Mouse (Mus musculus): ENCODE measurements at regions not wholly inside any gene's neighbourhood (a gene's known extent, or its start where the extent isn't known, plus 50 kb on each side); places are given as distances from the start of the nearest gene placed in this dataset.
"Not testable (repeated sequence)": the region's sequence is repeated elsewhere in the genome, so short reads cannot be mapped to it uniquely, and the experiment has no call there.

DNA sequence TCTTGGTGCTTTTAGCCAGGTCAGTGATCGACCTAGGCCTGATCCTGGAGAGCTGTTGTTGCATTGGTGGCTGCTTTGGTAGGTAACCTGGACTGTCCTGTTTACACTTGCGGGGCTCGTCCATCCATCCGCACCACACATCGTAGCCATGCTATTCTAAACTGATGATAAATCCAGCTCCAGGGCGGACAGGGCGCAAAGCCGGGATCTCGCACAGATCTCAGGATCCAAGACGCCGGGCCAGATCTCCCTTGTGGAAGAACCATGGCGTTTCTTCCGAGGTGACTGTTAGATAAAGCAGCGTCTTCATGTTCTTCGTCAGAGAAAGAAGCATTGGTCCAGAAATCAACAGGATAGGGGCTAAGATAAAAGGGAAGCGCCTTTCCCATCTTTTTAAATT is 115.6 kb downstream of the Sec16b start:
- H3K27me3 ChIP-seq (ENCODE audit: control insufficient read depth, insufficient read depth, low read length); ATAC-seq (ENCODE audit: low FRiP score, low TSS enrichment); H3K4me3 ChIP-seq (ENCODE audit: low read depth, low read length); H3K9ac ChIP-seq (ENCODE audit: low read length); H3K36me3 ChIP-seq (ENCODE audit: control insufficient read depth, insufficient read depth, low read length); H3K9me3 ChIP-seq (ENCODE audit: control insufficient read depth, low read length); H3K4me1 ChIP-seq (replicated peaks; ENCODE audit: control insufficient read depth, insufficient read depth); H3K27ac ChIP-seq (replicated peaks); H3K4me2 ChIP-seq (replicated peaks; ENCODE audit: low read depth); DNase-seq (ENCODE audit: low spot score): not testable (repeated sequence)
- 87% methylated on average over 16 of the region's 16 CpGs for WGBS

DNA sequence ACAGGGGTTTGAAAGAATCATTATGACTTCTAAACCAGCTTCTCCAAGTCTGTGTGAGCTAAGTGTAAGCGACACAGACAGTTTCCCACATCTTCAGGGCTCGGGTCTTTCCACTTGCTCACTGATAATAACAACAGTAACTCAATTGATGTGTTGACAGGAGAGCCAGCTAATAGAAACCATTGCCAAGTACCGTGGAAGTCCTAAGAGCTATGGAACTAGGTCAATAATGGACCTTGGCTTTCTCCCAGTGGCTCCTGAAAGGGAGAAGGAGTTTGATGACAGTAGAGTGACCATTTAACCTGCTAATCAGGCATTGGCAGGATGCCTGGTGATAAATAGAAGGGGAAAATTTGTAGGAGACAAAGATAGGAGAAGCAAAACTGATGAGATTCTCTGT is 126.1 kb downstream of the Sec16b start:
- Histone ChIP-seq H3K27ac (replicated peaks) (no peak overlapping the region), H3K4me1 (replicated peaks; ENCODE audit: control insufficient read depth, insufficient read depth) (no peaks in the 10 kb centered on the region), H3K4me3 (ENCODE audit: low read depth, low read length) (no peak overlapping the region), H3K4me2 (replicated peaks; ENCODE audit: low read depth) (no peak overlapping the region), H3K9ac (ENCODE audit: low read length) (no peak overlapping the region), H3K9me3 (ENCODE audit: control insufficient read depth, low read length) (no peaks in the 10 kb centered on the region), H3K36me3 (ENCODE audit: control insufficient read depth, insufficient read depth, low read length) (no peaks in the 10 kb centered on the region), H3K27me3 (ENCODE audit: control insufficient read depth, insufficient read depth, low read length) (no peaks in the 10 kb centered on the region)
- TF ChIP-seq EP300 (optimal IDR thresholded peaks at IDR 0.05) (no peak), CTCF (IDR thresholded peaks at IDR 0.05; ENCODE audit: low read depth) (no peak)
- no peak for ATAC-seq (ENCODE audit: low FRiP score, low TSS enrichment)
- DNase-seq (ENCODE audit: low spot score): no peak
- WGBS: 65% methylated on average over 3 of the region's 3 CpGs

DNA sequence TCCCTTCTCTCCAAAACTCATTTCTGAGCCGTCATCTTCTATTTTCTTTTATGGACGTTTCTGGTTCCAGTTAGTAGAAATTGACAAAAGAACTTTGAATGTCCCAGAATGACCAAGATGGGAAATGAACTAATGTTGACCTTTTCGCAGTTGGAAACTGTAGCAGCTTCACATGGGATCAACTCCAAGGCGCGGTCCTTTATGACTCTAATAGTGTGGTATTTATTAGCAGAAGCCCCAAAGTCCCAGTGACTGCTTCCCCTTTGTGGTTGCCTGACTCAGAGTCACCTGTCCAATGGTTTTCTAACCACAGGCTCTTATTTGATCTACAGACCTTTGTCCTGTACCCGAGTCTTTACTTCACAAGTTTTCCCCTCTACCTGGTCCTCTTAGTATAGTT is 126.9 kb downstream of the Sec16b start:
- no peaks in the 10 kb centered on the region for H3K4me1 ChIP-seq (replicated peaks; ENCODE audit: control insufficient read depth, insufficient read depth)
- DNase-seq (ENCODE audit: low spot score) (no peak), ATAC-seq (ENCODE audit: low FRiP score, low TSS enrichment) (no peak)
- no peaks in the 10 kb centered on the region for H3K9me3 ChIP-seq (ENCODE audit: control insufficient read depth, low read length)
- H3K27ac ChIP-seq (replicated peaks): no peak overlapping the region
- no peaks in the 10 kb centered on the region for H3K27me3 ChIP-seq (ENCODE audit: control insufficient read depth, insufficient read depth, low read length)
- TF ChIP-seq CTCF (IDR thresholded peaks at IDR 0.05; ENCODE audit: low read depth) (no peak), EP300 (optimal IDR thresholded peaks at IDR 0.05) (no peak)
- H3K36me3 ChIP-seq (ENCODE audit: control insufficient read depth, insufficient read depth, low read length): no peaks in the 10 kb centered on the region
- 77% methylated on average over 6 of the region's 6 CpGs for WGBS
- no peak overlapping the region for H3K4me2 ChIP-seq (replicated peaks; ENCODE audit: low read depth)
- no peak overlapping the region for H3K9ac ChIP-seq (ENCODE audit: low read length)
- H3K4me3 ChIP-seq (ENCODE audit: low read depth, low read length): no peak overlapping the region

DNA sequence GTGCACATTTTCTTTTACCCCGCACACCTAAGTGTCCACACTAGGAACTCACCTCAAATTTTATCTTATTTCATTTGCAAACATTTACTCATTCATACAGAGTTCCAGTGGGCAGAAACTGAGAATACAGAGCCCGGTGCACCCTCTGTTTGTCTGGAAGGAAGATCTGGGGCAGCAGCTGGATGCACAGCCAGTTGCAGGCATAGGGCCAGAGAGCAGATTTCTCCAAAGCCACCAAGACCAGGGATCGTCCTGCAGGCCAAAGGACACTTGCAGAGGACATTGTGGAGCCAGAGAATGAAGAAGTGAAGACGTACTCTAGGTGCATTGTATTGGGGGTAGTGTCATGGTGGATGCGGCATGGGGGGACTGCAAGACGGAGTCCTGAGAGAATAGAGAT is 129.2 kb downstream of the Sec16b start:
- Histone ChIP-seq H3K4me2 (replicated peaks; ENCODE audit: low read depth) (no peak overlapping the region), H3K27me3 (ENCODE audit: control insufficient read depth, insufficient read depth, low read length) (no peaks in the 10 kb centered on the region), H3K27ac (replicated peaks) (no peak overlapping the region), H3K4me1 (replicated peaks; ENCODE audit: control insufficient read depth, insufficient read depth) (no peaks in the 10 kb centered on the region), H3K9ac (ENCODE audit: low read length) (no peak overlapping the region), H3K4me3 (ENCODE audit: low read depth, low read length) (no peak overlapping the region), H3K9me3 (ENCODE audit: control insufficient read depth, low read length) (no peaks in the 10 kb centered on the region), H3K36me3 (ENCODE audit: control insufficient read depth, insufficient read depth, low read length) (no peaks in the 10 kb centered on the region)
- TF ChIP-seq CTCF (IDR thresholded peaks at IDR 0.05; ENCODE audit: low read depth) (no peak), EP300 (optimal IDR thresholded peaks at IDR 0.05) (no peak)
- 73% methylated on average over 6 of the region's 6 CpGs for WGBS
- DNase-seq (ENCODE audit: low spot score): no peak
- no peak for ATAC-seq (ENCODE audit: low FRiP score, low TSS enrichment)

DNA sequence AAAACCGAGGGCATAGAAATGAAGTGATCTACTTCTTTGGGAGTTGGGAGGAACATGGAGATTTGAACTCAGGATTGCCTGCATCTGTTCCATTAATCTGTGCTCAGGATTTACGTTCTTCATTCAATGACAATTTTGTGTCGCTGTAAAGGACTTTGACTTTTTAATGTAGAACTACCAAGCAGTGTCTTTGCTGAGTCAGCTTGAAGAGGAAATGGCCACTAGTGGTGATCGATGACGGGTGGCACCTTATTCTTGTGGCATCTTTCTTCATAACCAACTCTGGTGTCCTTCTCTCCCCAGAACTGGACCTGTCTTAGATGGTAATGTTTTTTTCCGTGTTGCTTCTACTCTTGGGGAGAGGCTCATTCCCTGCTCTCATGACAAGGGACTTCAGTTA is 137.0 kb downstream of the Sec16b start:
- Histone ChIP-seq H3K9ac (ENCODE audit: low read length) (no peak overlapping the region), H3K9me3 (ENCODE audit: control insufficient read depth, low read length) (no peaks in the 10 kb centered on the region), H3K36me3 (ENCODE audit: control insufficient read depth, insufficient read depth, low read length) (no peaks in the 10 kb centered on the region), H3K4me1 (replicated peaks; ENCODE audit: control insufficient read depth, insufficient read depth) (no peaks in the 10 kb centered on the region), H3K4me2 (replicated peaks; ENCODE audit: low read depth) (no peak overlapping the region), H3K4me3 (ENCODE audit: low read depth, low read length) (no peak overlapping the region), H3K27ac (replicated peaks) (no peak overlapping the region), H3K27me3 (ENCODE audit: control insufficient read depth, insufficient read depth, low read length) (no peaks in the 10 kb centered on the region)
- ATAC-seq (ENCODE audit: low FRiP score, low TSS enrichment): no peak
- TF ChIP-seq EP300 (optimal IDR thresholded peaks at IDR 0.05): no peak
- TF ChIP-seq CTCF (IDR thresholded peaks at IDR 0.05; ENCODE audit: low read depth): no peak
- 88% methylated on average over 6 of the region's 6 CpGs for WGBS
- DNase-seq (ENCODE audit: low spot score): no peak

DNA sequence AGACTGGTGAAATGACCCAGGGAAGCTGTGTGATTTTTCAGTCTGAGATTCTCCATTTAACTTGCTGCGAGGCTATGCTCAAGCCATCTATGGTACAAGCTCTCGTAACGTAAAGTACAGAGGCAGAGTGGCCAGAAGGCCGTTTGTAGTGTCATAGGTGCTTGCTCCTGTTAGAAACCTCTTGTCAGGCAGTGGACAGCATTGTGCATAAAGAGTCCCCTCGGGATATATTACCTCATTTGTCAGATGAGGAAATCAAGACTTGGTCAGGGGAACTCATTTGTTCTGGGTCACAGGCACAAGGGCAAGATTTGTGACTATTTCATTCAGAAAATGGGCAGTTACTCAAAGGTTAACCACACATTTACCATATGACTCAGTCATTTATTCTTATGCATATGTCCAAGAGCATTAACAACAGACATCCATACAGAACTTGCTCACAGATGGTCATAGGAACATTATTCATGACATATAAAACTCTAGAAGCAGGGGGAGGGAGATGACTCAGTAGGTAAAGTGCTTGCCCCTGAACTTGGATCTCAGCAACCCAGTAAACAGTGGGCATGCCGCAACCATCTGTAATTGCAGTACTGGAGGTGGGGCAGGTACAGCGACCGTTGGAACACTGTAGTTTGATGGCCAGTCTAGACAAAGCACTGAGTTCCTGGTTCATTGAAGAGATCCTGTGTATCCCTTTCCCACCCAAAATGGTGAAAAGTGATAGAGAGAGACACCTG is 139.3 kb downstream of the Sec16b start:
- WGBS: 70% methylated on average over 8 of the region's 8 CpGs
- H3K4me2 ChIP-seq (replicated peaks; ENCODE audit: low read depth): no peak overlapping the region
- H3K4me1 ChIP-seq (replicated peaks; ENCODE audit: control insufficient read depth, insufficient read depth): no peaks in the 10 kb centered on the region
- no peaks in the 10 kb centered on the region for H3K36me3 ChIP-seq (ENCODE audit: control insufficient read depth, insufficient read depth, low read length)
- DNase-seq (ENCODE audit: low spot score) (no peak), ATAC-seq (ENCODE audit: low FRiP score, low TSS enrichment) (no peak)
- H3K9ac ChIP-seq (ENCODE audit: low read length): no peak overlapping the region
- no peaks in the 10 kb centered on the region for H3K27me3 ChIP-seq (ENCODE audit: control insufficient read depth, insufficient read depth, low read length)
- TF ChIP-seq CTCF (IDR thresholded peaks at IDR 0.05; ENCODE audit: low read depth): no peak
- no peak for TF ChIP-seq EP300 (optimal IDR thresholded peaks at IDR 0.05)
- no peak overlapping the region for H3K27ac ChIP-seq (replicated peaks)
- no peaks in the 10 kb centered on the region for H3K9me3 ChIP-seq (ENCODE audit: control insufficient read depth, low read length)
- no peak overlapping the region for H3K4me3 ChIP-seq (ENCODE audit: low read depth, low read length)
